Mouse (Mus musculus) neural tube, postnatal 0 days (tissue): ENCODE results near the gene Tfap2a. TPM values are rescaled to one million over a fixed set of nuclear protein-coding genes. Genes with fewer than 3 reads are reported as not detected.

Source experiments
- polyA plus RNA-seq: library from polyadenylated mRNA; unstranded; fragments of >200 nt; fragmentation: Nextera tagmentation; extraction: Ambion mirVana; gene quantifications from 2 replicates; pipeline ENCODE4 v1.2.1, GENCODE M21; 2015

The Tfap2a gene
- polyA plus RNA-seq, result 3.9 and 4.0 TPM in 2 replicates

DNA sequence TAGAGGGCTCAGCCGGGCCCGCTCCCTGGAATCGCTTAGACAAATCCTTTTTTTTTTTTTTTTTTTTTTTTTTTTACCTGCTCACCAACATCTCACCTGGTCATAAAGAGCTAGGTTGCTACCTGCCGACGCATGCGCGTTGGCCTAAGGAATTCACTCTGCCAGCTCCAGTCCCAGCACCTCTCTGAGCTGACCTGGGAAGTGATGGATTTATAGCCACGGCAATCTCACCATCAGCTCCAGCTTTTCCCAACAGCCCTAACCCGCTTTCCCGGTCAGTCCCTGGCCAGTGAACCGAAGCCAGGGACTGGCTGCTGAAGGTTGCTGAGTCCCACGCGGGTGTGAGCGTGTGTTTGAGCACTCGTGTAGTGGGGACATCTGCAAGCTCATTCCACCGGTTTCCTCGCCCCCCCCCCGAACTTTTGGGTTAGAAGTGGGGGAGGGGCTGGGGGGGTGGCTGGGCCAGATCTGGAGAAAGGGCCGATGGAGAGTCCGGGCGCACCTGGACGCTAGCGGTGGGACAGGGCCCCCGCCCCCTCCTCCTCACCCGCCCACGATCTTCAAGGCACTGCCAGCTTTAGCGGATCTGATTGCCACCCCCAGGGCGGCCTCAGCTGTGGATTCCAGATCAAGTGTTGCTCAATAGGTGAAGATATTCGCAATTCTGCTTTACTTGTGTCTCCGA is at the start of gene Tfap2a:
TSS of gene Tfap2a (minus strand) at position 181 of the 685 bp plus-strand sequence.

Other genes with a start within 250 kb of the Tfap2a start
- 4.3 and 4.4 TPM in 2 replicates for gene Gcnt2, start 121.4 kb upstream of the Tfap2a start, polyA plus RNA-seq